Comparison of ENCODE assay signal across 9 mouse cellular contexts in the genomic region with DNA sequence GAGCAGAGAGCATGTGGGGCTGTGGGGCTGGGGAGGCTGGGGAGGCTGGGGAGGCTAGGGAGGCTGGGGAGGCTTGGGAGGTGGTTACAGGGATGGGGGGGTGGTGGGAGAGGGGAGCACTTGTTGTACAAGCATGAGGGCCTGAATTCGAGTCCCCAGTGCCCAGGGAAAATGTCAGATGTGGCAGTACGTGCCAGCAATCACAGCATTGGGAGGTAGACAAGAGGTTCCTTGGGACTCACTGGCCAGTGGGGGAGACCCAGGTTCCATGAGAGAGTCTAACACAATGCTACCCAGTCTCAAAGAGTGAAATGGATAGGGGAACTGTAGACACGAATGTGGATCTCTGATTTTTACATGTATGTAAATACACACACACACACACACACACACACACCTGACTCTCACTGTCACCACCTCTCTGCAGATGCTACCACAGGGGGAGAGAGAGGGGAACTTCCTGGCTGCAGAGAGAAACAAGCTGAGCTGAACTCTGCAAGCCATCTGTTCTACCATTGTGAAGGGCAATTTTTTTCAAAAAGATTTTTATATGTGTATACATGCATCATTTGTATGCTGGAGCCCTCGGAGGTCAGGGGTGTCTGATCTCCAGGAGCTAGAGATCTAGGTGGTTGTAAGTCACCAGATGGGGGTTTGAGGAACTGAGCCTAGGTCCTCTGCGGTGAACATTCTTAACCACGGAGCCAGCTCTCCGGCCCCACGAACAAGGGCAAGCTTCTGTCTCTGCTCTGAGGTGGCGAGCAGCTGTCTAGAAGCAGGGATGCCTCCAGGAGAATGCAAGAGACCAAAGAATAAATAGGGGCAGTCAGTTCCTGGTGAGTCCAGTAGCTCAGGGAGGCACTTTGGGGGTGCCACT. TPM values are rescaled to one million over a fixed set of nuclear protein-coding genes. Genes with fewer than 3 reads are reported as not detected.
DNase-seq lines count a peak whose midpoint lies in the region; ATAC-seq and TF ChIP-seq lines count a peak whose summit lies in the region.
"Had no signal": no experiment of that assay in that cellular context is flagged by ENCODE, and none has a peak within 500 bp of the region (broad histone marks: within the 10 kb centered on the region; RNA-seq: fewer than 3 reads in every experiment).

No protein-coding gene starts in this region.

- H3K4me2 ChIP-seq in forebrain, embryonic 14.5 days (ENCODE audit: low read length) = no peak overlapping the region
- no peak overlapping the region for H3K4me2 ChIP-seq in forebrain, embryonic 11.5 days (ENCODE audit: low read depth, low read length, severe bottlenecking)
- H3K4me2 ChIP-seq in forebrain, embryonic 16.5 days (ENCODE audit: low read length) = no peak overlapping the region
- no peak overlapping the region for H3K4me2 ChIP-seq in midbrain, postnatal 0 days (ENCODE audit: low read depth, low read length, poor library complexity, severe bottlenecking)

- WGBS in forebrain, embryonic 14.5 days = 83% methylated on average over 9 of the region's 9 CpGs
- 90% methylated on average over 9 of the region's 9 CpGs for WGBS in forebrain, embryonic 11.5 days
- WGBS in forebrain, embryonic 16.5 days = 83% methylated on average over 9 of the region's 9 CpGs
- 26% methylated on average over 9 of the region's 9 CpGs for WGBS in olfactory bulb, adult 2 months
- 87% methylated on average over 9 of the region's 9 CpGs for WGBS in midbrain, postnatal 0 days

- no peak for ATAC-seq in forebrain, embryonic 14.5 days
- no peak for ATAC-seq in forebrain, embryonic 11.5 days (replicated peaks; ENCODE audit: low FRiP score)
- no peak for ATAC-seq in forebrain, embryonic 16.5 days
- no peak for ATAC-seq in midbrain, postnatal 0 days (ENCODE audit: low FRiP score)

- no peak for TF ChIP-seq CTCF in olfactory bulb, adult 2 months (IDR thresholded peaks at IDR 0.05; ENCODE audit: insufficient read depth, low read depth, low read length)
- no peak for TF ChIP-seq CTCF in midbrain, postnatal 0 days (IDR thresholded peaks at IDR 0.05)

- TF ChIP-seq POLR2A in olfactory bulb, adult 2 months (IDR thresholded peaks at IDR 0.05; ENCODE audit: insufficient read depth, low read depth, low read length) = no peak

- H3K4me3 ChIP-seq in forebrain, embryonic 14.5 days (ENCODE audit: low read depth, low read length) = no peak overlapping the region
- H3K4me3 ChIP-seq in forebrain, embryonic 11.5 days (ENCODE audit: low read depth, low read length) = no peak overlapping the region
- H3K4me3 ChIP-seq in forebrain, embryonic 16.5 days (replicated peaks; ENCODE audit: low read length) = no peak overlapping the region
- H3K4me3 ChIP-seq in olfactory bulb, adult 2 months (ENCODE audit: insufficient read depth, low read depth, low read length) = no peak overlapping the region
- H3K4me3 ChIP-seq in midbrain, postnatal 0 days (ENCODE audit: low read depth, low read length) = no peak overlapping the region
- H3K4me3 ChIP-seq: erythroblast, embryonic 14.5 days had no signal

- peak overlapping the region; percentile 44; the same call in 1 of the 2 replicates for H3K27ac ChIP-seq in forebrain, embryonic 14.5 days (ENCODE audit: low read depth, low read length)
- H3K27ac ChIP-seq in forebrain, embryonic 11.5 days (ENCODE audit: low read depth, low read length) = no peak overlapping the region
- peak overlapping the region; percentile 40; the same call in 1 of the 2 replicates for H3K27ac ChIP-seq in forebrain, embryonic 16.5 days (ENCODE audit: low read length)
- H3K27ac ChIP-seq in olfactory bulb, adult 2 months (ENCODE audit: insufficient read depth, low read depth, low read length) = peak overlapping the region; percentile 96
- no peak overlapping the region for H3K27ac ChIP-seq in midbrain, postnatal 0 days (ENCODE audit: low read depth, low read length)

- no peaks in the 10 kb centered on the region for H3K9me3 ChIP-seq in forebrain, embryonic 14.5 days (replicated peaks; ENCODE audit: control insufficient read depth, low read length)
- H3K9me3 ChIP-seq in forebrain, embryonic 11.5 days (ENCODE audit: control insufficient read depth, low read length) = no peaks in the 10 kb centered on the region
- no peaks in the 10 kb centered on the region for H3K9me3 ChIP-seq in forebrain, embryonic 16.5 days (ENCODE audit: control insufficient read depth, low read length)
- H3K9me3 ChIP-seq in midbrain, postnatal 0 days (ENCODE audit: low read length) = no peaks in the 10 kb centered on the region

- DNase-seq in forebrain, embryonic 14.5 days (ENCODE audit: low spot score) = no peak
- no peak for DNase-seq in forebrain, embryonic 11.5 days (ENCODE audit: low spot score)
- DNase-seq in CD4-positive helper T cell, adult 2 months (ENCODE audit: low read depth, low spot score) = peak; percentile 84
- DNase-seq in neural tube, embryonic 10.5 days (ENCODE audit: extremely low spot score, low spot score) = no peak
- DNase-seq in adrenal gland, postnatal 10 days = no peak
- no peak for DNase-seq in midbrain, postnatal 0 days (ENCODE audit: low spot score)

- H3K27me3 ChIP-seq in forebrain, embryonic 14.5 days (replicated peaks; ENCODE audit: control insufficient read depth, insufficient read depth, low read length) = no peaks in the 10 kb centered on the region
- H3K27me3 ChIP-seq in forebrain, embryonic 11.5 days (ENCODE audit: control insufficient read depth, insufficient read depth, low read length) = no peaks in the 10 kb centered on the region
- H3K27me3 ChIP-seq in forebrain, embryonic 16.5 days (replicated peaks; ENCODE audit: control insufficient read depth, insufficient read depth, low read length) = no peaks in the 10 kb centered on the region
- H3K27me3 ChIP-seq in midbrain, postnatal 0 days (ENCODE audit: insufficient read depth, low read length) = no peaks in the 10 kb centered on the region

- H3K36me3 ChIP-seq in forebrain, embryonic 14.5 days (ENCODE audit: control insufficient read depth, insufficient read depth, low read length) = no peaks in the 10 kb centered on the region
- no peaks in the 10 kb centered on the region for H3K36me3 ChIP-seq in forebrain, embryonic 11.5 days (ENCODE audit: control insufficient read depth, insufficient read depth, low read length)
- H3K36me3 ChIP-seq in forebrain, embryonic 16.5 days (ENCODE audit: control insufficient read depth, insufficient read depth) = no peaks in the 10 kb centered on the region
- H3K36me3 ChIP-seq in midbrain, postnatal 0 days (ENCODE audit: insufficient read depth, low read length) = no peaks in the 10 kb centered on the region

- H3K4me1 ChIP-seq in forebrain, embryonic 14.5 days (ENCODE audit: control insufficient read depth, insufficient read depth, low read length) = no peaks in the 10 kb centered on the region
- no peaks in the 10 kb centered on the region for H3K4me1 ChIP-seq in forebrain, embryonic 11.5 days (replicated peaks; ENCODE audit: control insufficient read depth, insufficient read depth, low read length)
- H3K4me1 ChIP-seq in forebrain, embryonic 16.5 days (replicated peaks; ENCODE audit: control insufficient read depth, insufficient read depth, low read length) = peaks cover 15% of the 10 kb centered on the region
- peaks cover 76% of the 10 kb centered on the region for H3K4me1 ChIP-seq in olfactory bulb, adult 2 months (ENCODE audit: control insufficient read depth, insufficient read depth, low read length)
- H3K4me1 ChIP-seq in midbrain, postnatal 0 days (ENCODE audit: insufficient read depth, low read length) = 0 out of 2 replicates have a peak, but pooled peaks cover 3% of the 10 kb centered on the region

- no peak overlapping the region for H3K9ac ChIP-seq in forebrain, embryonic 14.5 days (ENCODE audit: low read length)
- no peak overlapping the region for H3K9ac ChIP-seq in forebrain, embryonic 11.5 days (ENCODE audit: low read length)
- H3K9ac ChIP-seq in forebrain, embryonic 16.5 days (replicated peaks; ENCODE audit: low read depth, low read length) = no peak overlapping the region; the same call in 1 of the 2 replicates
- no peak overlapping the region for H3K9ac ChIP-seq in midbrain, postnatal 0 days (replicated peaks; ENCODE audit: low read length, poor library complexity, severe bottlenecking)

RNA-seq across cellular contexts. Expression of a gene that starts 28.0 kb away (rescaled TPM):
- polyA plus RNA-seq in forebrain, embryonic 14.5 days (2014; fragmentation: Nextera tagmentation; extraction: Ambion mirVana) = 1.3 and 2.4 TPM in 2 replicates
- polyA plus RNA-seq in forebrain, embryonic 11.5 days (2014; fragmentation: Nextera tagmentation; extraction: Ambion mirVana) = 8.6 and 11.1 TPM in 2 replicates
- 1.2 and 1.7 TPM in 2 replicates for polyA plus RNA-seq in forebrain, embryonic 16.5 days (2015; fragmentation: Nextera tagmentation; extraction: Ambion mirVana)
- not detected in 2 replicates for polyA plus RNA-seq in olfactory bulb, adult 2 months (2012; ENCODE audit: insufficient read depth, insufficient read length, low replicate concordance, missing spikeins)
- 1 to 10 TPM; 5.8 to 6.6 TPM for total RNA-seq in adrenal gland, postnatal 10 days (2021)
- 2.0 and 2.2 TPM in 2 replicates for total RNA-seq in midbrain, postnatal 0 days (2014; rRNA removed)
- 1.3 and 1.6 TPM in 2 replicates for polyA plus RNA-seq in midbrain, postnatal 0 days (2015; fragmentation: Nextera tagmentation; extraction: Ambion mirVana)

RNA-seq across cellular contexts. Expression of a gene that starts 29.7 kb away (rescaled TPM):
- 3.5 and 3.6 TPM in 2 replicates for polyA plus RNA-seq in forebrain, embryonic 14.5 days (2014; fragmentation: Nextera tagmentation; extraction: Ambion mirVana)
- polyA plus RNA-seq in forebrain, embryonic 11.5 days (2014; fragmentation: Nextera tagmentation; extraction: Ambion mirVana) = 5.2 and 7.5 TPM in 2 replicates
- 3.6 and 4.8 TPM in 2 replicates for polyA plus RNA-seq in forebrain, embryonic 16.5 days (2015; fragmentation: Nextera tagmentation; extraction: Ambion mirVana)
- polyA plus RNA-seq in olfactory bulb, adult 2 months (2012; ENCODE audit: insufficient read depth, insufficient read length, low replicate concordance, missing spikeins) = not detected in 2 replicates
- total RNA-seq in adrenal gland, postnatal 10 days (2021) = 10 to 100 TPM; 11.1 to 13.5 TPM
- 30.0 and 37.5 TPM in 2 replicates for total RNA-seq in midbrain, postnatal 0 days (2014; rRNA removed)
- 5.8 and 6.2 TPM in 2 replicates for polyA plus RNA-seq in midbrain, postnatal 0 days (2015; fragmentation: Nextera tagmentation; extraction: Ambion mirVana)

RNA-seq across cellular contexts. Expression of a gene that starts 49.6 kb away (rescaled TPM):
- 5.2 and 5.9 TPM in 2 replicates for polyA plus RNA-seq in forebrain, embryonic 14.5 days (2014; fragmentation: Nextera tagmentation; extraction: Ambion mirVana)
- 9.1 and 9.8 TPM in 2 replicates for polyA plus RNA-seq in forebrain, embryonic 11.5 days (2014; fragmentation: Nextera tagmentation; extraction: Ambion mirVana)
- polyA plus RNA-seq in forebrain, embryonic 16.5 days (2015; fragmentation: Nextera tagmentation; extraction: Ambion mirVana) = 8.2 and 8.5 TPM in 2 replicates
- polyA plus RNA-seq in olfactory bulb, adult 2 months (2012; ENCODE audit: insufficient read depth, insufficient read length, low replicate concordance, missing spikeins) = not detected in 2 replicates
- 10 to 100 TPM; 36.7 to 49.2 TPM for total RNA-seq in adrenal gland, postnatal 10 days (2021)
- total RNA-seq in midbrain, postnatal 0 days (2014; rRNA removed) = 19.3 and 22.7 TPM in 2 replicates
- 5.6 and 6.7 TPM in 2 replicates for polyA plus RNA-seq in midbrain, postnatal 0 days (2015; fragmentation: Nextera tagmentation; extraction: Ambion mirVana)

Comparison
In these comparisons a context has a peak if more than half of its experiments do, and no peak if none do; other contexts are left out.
1. H3K27ac ChIP-seq: peak in forebrain, embryonic 14.5 days (single experiment), forebrain, embryonic 16.5 days (single experiment) and olfactory bulb, adult 2 months (single experiment); none in forebrain, embryonic 11.5 days (single experiment) and midbrain, postnatal 0 days (single experiment).